Mouse (Mus musculus) liver, embryonic 14.5 days (tissue): Measurements from ENCODE around the gene Ehmt1. TPM values are rescaled to one million over a fixed set of nuclear protein-coding genes. Genes with fewer than 3 reads are reported as not detected.

ENCODE experiments used
- ATAC-seq: fragments of 200-750 bp; cut with Nextera tagmentation; 2 replicates; pipeline ENCODE4 v1.8.0; 2017; ENCODE audit warnings: moderate number of reproducible peaks, mild to moderate bottlenecking, moderate library complexity; ENCODE audit not compliant: insufficient read depth
- DNase-seq, 3 experiments: peaks; one replicate each; pipeline ENCODE4 v3.0.0-alpha.2; 2012 to 2013; ENCODE audit warnings: low read depth in 3 of 3, low spot score in 3 of 3
- H3K27ac ChIP-seq: fragments of 300-500 bp; sonication (generic); 2 replicates; pipeline ENCODE4 v1.5.1; 2014; ENCODE audit warnings: moderate library complexity, mild to moderate bottlenecking, control low read depth, inconsistent platforms
- H3K27me3 ChIP-seq: fragments of 300-500 bp; sonication (generic); 2 replicates; pipeline ENCODE4 v1.6.1; 2014; ENCODE audit warnings: mild to moderate bottlenecking, low read length, moderate library complexity; ENCODE audit not compliant: control insufficient read depth, insufficient read depth
- H3K36me3 ChIP-seq: fragments of 300-500 bp; sonication (generic); replicated peaks from 2 replicates; pipeline ENCODE4 v1.6.1; 2014; ENCODE audit warnings: low read depth; ENCODE audit not compliant: control insufficient read depth, insufficient read depth
- H3K4me1 ChIP-seq, 2 experiments: fragments of 200-500 bp in 1 of 2; fragments of 300-500 bp in 1 of 2; sonication (generic) in 1 of 2; replicated peaks; 2 replicates each; pipeline ENCODE4 v1.6.1; 2012 to 2014; ENCODE audit warnings: antibody characterized with exemption in 1 of 2, inconsistent platforms in 1 of 2, low read length in 1 of 2; ENCODE audit not compliant: control insufficient read depth in 2 of 2, insufficient read depth in 2 of 2
- H3K4me2 ChIP-seq: fragments of 300-500 bp; sonication (generic); 2 replicates; pipeline ENCODE4 v1.6.1; 2014; ENCODE audit warnings: low read depth, mild to moderate bottlenecking, control low read depth, moderate library complexity
- H3K4me3 ChIP-seq, 2 experiments: fragments of 200-500 bp in 1 of 2; fragments of 300-500 bp in 1 of 2; sonication (generic) in 1 of 2; 2 replicates each; pipeline ENCODE4 v1.5.1; 2012 to 2014; ENCODE audit warnings: low read depth in 2 of 2, low read length in 2 of 2, mild to moderate bottlenecking in 2 of 2, control low read depth in 1 of 2, inconsistent platforms in 1 of 2, moderate library complexity in 1 of 2; ENCODE audit not compliant: insufficient read depth in 1 of 2
- H3K9ac ChIP-seq: fragments of 300-500 bp; sonication (generic); replicated peaks from 2 replicates; pipeline ENCODE4 v1.6.1; 2014; ENCODE audit warnings: mild to moderate bottlenecking, control low read depth, moderate library complexity
- H3K9me3 ChIP-seq: fragments of 300-500 bp; sonication (generic); 2 replicates; pipeline ENCODE4 v1.6.1; 2016; ENCODE audit warnings: low read length, mixed read lengths; ENCODE audit not compliant: control insufficient read depth
- CTCF ChIP-seq: IDR thresholded peaks from 2 replicates; pipeline ENCODE4 v1.5.1; 2016; ENCODE audit warnings: antibody characterized with exemption, low read depth, control low read depth
- EP300 ChIP-seq: IDR thresholded peaks from 2 replicates; pipeline ENCODE4 v1.6.1; 2016; ENCODE audit warnings: antibody characterized with exemption, low read depth
- WGBS: fragments of 180-500 bp; shearing (Covaris S2); extraction: QIAGEN DNeasy Blood & Tissue Kit; methylation state at CpG from one replicate; pipeline ENCODE4 v1.1.7; 2014; ENCODE audit not compliant: insufficient replicate concordance; 5-methylcytosine and 5-hydroxymethylcytosine counted together
- polyA plus RNA-seq, 2 experiments: library from polyadenylated mRNA; depleted of rRNA in 1 of 2; stranded (reverse) in 1 of 2; unstranded in 1 of 2; fragments of >200 nt; fragmentation: Nextera tagmentation in 1 of 2; extraction: Ambion mirVana in 1 of 2; gene quantifications; 2 replicates each; pipeline versions ENCODE4 v1.2.1 to v1.2.3; 2012 to 2014

The Ehmt1 gene
- polyA plus RNA-seq, 2 experiments = 10.6 to 15.1 TPM

DNA sequence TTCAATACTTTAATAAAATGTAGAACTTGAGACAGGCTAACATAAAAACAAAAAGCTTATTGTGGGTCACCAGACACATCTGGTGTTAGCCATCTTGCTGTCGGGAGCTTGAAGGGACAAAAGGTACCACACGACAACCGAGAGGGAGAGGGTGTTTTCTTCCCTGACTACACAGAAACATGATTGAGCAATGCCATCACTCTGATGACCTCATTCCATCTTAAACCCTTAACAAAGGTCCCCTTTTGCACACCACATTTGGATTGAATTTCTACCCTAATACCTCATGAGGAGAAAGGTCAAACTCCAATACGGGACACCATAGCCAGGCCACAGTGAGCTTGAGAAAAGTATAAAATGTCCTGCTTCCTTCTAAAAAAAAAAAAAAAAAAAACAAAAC, 132.2 kb downstream of the Ehmt1 start:
- Histone ChIP-seq H3K4me3 (no peak overlapping the region), H3K9ac (no peak overlapping the region), H3K36me3 (peaks cover 5% of the 10 kb centered on the region), H3K4me1 (no peaks in the 10 kb centered on the region), H3K4me2 (no peak overlapping the region), H3K27ac (no peak overlapping the region), H3K9me3 (no peaks in the 10 kb centered on the region), H3K27me3 (no peaks in the 10 kb centered on the region)
- 76% methylated on average over 4 of the region's 4 CpGs for WGBS
- no peak for TF ChIP-seq CTCF
- no peak for TF ChIP-seq EP300
- ATAC-seq = no peak
- no peak for DNase-seq

DNA sequence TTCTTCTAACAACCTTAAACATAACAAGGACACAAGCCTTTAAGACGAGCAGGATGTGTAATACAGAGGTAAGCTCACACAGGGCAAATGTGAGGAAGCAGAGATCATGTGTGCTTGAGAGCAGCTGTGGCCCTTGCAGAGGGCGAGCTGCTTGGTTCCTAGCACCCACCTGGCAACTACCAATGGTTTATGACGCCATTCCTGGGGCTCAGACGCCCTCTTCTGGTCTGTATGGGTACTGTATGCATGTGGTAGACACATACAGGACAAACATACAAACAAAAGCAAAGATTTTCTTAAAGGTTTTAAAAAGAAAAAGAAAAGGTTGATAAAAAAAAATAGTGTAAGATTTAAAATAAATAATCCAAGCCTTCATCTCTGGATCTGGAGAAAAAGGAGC, 138.2 kb downstream of the Ehmt1 start:
- Histone ChIP-seq H3K9me3 (no peaks in the 10 kb centered on the region), H3K9ac (no peak overlapping the region), H3K27me3 (no peaks in the 10 kb centered on the region), H3K36me3 (no peaks in the 10 kb centered on the region), H3K27ac (no peak overlapping the region), H3K4me2 (no peak overlapping the region), H3K4me3 (no peak overlapping the region), H3K4me1 (no peaks in the 10 kb centered on the region)
- DNase-seq = no peak
- TF ChIP-seq EP300 (no peak), CTCF (peak; percentile 36; the same call in 1 of the 2 replicates)
- ATAC-seq = no peak
- WGBS = 32% methylated on average over 4 of the region's 4 CpGs

- TF ChIP-seq EP300 (no peak), CTCF (no peak)
- no peak overlapping the region for H3K4me2 ChIP-seq
- H3K27me3 ChIP-seq = no peaks in the 10 kb centered on the region
- H3K9ac ChIP-seq = no peak overlapping the region
- ATAC-seq (no peak), DNase-seq (no peak)
- no peaks in the 10 kb centered on the region for H3K36me3 ChIP-seq
- H3K4me3 ChIP-seq = no peak overlapping the region
- no peak overlapping the region for H3K27ac ChIP-seq
- 26% methylated on average over 3 of the region's 5 CpGs for WGBS
- H3K9me3 ChIP-seq = no peaks in the 10 kb centered on the region
- no peaks in the 10 kb centered on the region for H3K4me1 ChIP-seq
These were observed 142.6 kb downstream of the Ehmt1 start for GRCm38 (mm10) chr2:24776831-24777230.

DNA sequence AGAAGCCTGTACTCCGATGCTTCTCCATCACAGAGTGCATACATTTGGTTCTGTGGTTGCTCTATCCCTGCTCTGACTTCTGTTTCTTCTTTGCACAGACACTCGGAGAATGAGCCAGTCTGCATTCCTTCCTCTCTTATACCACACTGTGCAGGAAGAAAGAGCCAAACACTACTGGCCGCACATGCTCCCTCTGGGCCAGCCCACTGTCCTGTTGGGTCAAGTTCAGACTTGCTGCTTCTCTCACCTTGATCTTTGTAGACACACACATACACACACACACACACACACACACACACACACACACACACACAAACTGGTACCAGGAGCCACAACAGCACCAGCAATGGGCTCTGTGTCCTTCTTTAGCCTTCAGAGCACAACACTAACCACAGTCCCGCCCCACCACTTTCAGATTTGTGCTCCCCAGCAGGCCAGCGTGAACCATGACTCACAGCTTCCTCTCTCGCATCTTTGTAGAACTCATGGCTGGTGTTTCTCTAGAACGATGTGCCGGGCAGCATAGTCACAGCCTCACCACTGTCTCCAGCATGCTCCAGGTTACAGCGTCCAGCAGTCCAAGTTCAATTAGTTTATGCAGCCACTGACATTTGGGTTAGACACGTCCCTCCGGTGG, 143.3 kb downstream of the Ehmt1 start:
- Histone ChIP-seq H3K4me3 (no peak overlapping the region), H3K27me3 (no peaks in the 10 kb centered on the region), H3K9ac (no peak overlapping the region), H3K4me2 (no peak overlapping the region), H3K27ac (no peak overlapping the region), H3K36me3 (no peaks in the 10 kb centered on the region), H3K9me3 (no peaks in the 10 kb centered on the region), H3K4me1 (no peaks in the 10 kb centered on the region)
- no peak for TF ChIP-seq CTCF
- TF ChIP-seq EP300 = no peak
- WGBS = 47% methylated on average over 11 of the region's 11 CpGs
- DNase-seq (no peak), ATAC-seq (no peak)

DNA sequence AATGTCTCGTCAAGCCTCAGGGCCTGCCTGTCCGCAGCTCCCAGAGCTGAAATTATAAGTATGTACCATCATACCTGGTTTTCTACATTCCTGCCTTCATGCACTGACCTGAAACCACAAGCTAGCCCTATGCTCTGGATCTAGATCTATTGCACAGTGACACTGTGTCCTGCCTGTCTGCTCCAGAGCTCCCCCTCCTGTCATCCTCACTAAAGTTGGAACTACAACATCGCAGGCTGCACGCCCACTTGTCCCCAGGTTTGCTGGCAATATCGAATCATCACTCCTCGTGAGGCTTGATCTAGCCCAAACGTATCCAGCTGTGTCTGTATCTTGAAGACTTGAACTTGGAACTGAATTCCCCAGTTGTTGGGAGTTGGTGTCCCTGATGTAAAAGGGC, 144.6 kb downstream of the Ehmt1 start:
- H3K4me2 ChIP-seq = no peak overlapping the region
- no peaks in the 10 kb centered on the region for H3K9me3 ChIP-seq
- H3K27ac ChIP-seq = no peak overlapping the region
- no peaks in the 10 kb centered on the region for H3K27me3 ChIP-seq
- ATAC-seq (no peak), DNase-seq (no peak)
- H3K4me3 ChIP-seq = no peak overlapping the region
- TF ChIP-seq EP300 (no peak), CTCF (peak; percentile 41; the same call in 1 of the 2 replicates)
- no peaks in the 10 kb centered on the region for H3K4me1 ChIP-seq
- H3K9ac ChIP-seq = no peak overlapping the region
- 51% methylated on average over 7 of the region's 7 CpGs for WGBS
- H3K36me3 ChIP-seq = no peaks in the 10 kb centered on the region
